Mouse (Mus musculus): ENCODE measurements around the gene Ptpn5. TPM values are rescaled to one million over a fixed set of nuclear protein-coding genes. Genes with fewer than 3 reads are reported as not detected.

The Ptpn5 gene
- polyA plus RNA-seq, 1 experiment from 2014 or later = not detected

DNA sequence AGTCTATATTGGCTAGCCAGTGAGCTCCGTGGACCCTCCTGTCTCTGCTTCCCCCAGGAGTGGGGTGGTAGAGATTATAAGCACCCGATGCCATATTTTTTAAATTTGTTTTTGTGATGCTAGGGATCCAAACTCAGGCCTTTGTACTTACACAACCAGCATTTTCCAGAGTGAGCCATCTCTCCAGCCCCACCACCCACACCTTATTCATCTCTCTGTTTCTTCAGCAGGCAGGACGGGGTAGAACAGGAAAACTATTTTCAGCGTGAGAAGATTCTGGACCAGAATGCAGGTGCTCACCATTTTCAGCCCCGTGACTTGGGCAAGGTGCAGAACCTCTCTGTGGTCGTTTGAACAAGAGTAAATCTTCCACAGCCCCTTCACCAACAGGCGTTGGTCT lies 34.2 kb downstream of the Ptpn5 start:
- Histone ChIP-seq H3K4me3 (ENCODE audit: inconsistent target) (no peak overlapping the region), H3K27ac (no peak overlapping the region), H3K36me3 (ENCODE audit: inconsistent target) (no peaks in the 10 kb centered on the region), H3K79me2 (ENCODE audit: inconsistent target) (no peaks in the 10 kb centered on the region)
- WGBS (ENCODE audit: missing documents) = 89% methylated on average over 7 of the region's 7 CpGs

DNA sequence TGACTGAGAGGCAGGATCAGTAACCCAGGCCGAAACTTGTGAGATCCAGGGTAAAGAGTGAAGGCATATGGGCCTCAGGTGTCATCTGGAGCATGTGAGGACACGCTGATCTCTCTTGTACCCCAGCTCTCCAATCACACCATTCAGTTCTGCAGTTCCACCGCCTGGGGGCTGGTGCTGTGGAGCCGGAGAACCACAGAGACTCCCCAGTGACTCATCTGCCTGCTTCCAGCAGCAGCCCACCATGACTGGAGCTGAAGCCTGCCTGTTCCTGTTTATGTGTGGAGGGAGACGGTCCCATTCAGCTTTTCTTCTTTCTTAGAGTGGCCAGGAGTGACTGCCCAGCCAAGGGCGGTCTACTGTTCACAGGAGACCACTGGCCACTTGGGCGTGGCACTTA lies 35.4 kb downstream of the Ptpn5 start:
- 74% methylated on average over 7 of the region's 7 CpGs for WGBS (ENCODE audit: missing documents)
- Histone ChIP-seq H3K79me2 (ENCODE audit: inconsistent target) (no peaks in the 10 kb centered on the region), H3K36me3 (ENCODE audit: inconsistent target) (no peaks in the 10 kb centered on the region), H3K4me3 (ENCODE audit: inconsistent target) (no peak overlapping the region), H3K27ac (no peak overlapping the region)

DNA sequence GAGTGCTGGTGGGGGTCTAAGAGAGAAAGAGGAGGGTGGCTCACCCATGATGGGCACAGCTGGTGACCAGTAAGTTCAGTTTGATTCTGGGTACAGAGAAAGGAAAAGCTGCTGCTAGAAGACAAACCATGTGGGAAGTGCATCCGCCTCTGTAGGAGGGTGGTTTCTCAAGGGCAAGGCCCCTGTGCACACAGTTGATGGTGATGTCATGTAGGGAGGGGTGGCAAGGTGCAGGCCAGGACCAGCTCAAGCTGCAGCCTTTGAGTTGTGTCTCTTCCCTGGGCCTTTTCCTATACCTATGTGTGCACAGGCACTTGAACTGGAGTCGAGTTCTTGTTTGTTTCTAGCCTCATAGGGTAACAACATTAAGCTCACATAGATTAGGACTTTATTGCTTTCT lies 38.5 kb downstream of the Ptpn5 start:
- WGBS (ENCODE audit: missing documents) = 72% methylated on average over 2 of the region's 2 CpGs
- Histone ChIP-seq H3K4me3 (ENCODE audit: inconsistent target) (no peak overlapping the region), H3K27ac (no peak overlapping the region), H3K36me3 (ENCODE audit: inconsistent target) (no peaks in the 10 kb centered on the region), H3K79me2 (ENCODE audit: inconsistent target) (no peaks in the 10 kb centered on the region)

DNA sequence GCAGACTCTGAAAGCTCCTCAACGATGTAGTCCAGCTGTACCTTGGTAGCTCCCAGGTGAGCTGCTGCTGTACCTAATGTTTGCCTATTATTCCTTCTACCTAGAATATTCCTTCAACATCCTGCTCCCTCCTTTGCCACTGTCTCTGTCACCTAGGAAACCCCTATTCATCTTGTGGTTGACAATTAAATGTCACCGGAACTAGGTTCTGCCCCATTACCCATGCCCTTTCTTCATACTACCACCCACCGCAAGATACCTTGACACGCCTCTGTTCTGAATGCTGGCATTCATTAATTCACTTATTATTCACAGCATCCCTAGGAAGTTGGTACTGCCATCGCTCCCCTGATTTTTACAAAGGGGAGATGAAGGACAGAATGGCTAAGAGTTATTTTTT lies 39.5 kb downstream of the Ptpn5 start:
- Histone ChIP-seq H3K4me3 (ENCODE audit: inconsistent target) (no peak overlapping the region), H3K27ac (no peak overlapping the region), H3K36me3 (ENCODE audit: inconsistent target) (no peaks in the 10 kb centered on the region), H3K79me2 (ENCODE audit: inconsistent target) (no peaks in the 10 kb centered on the region)
- WGBS (ENCODE audit: missing documents) = 100% methylated on average over 5 of the region's 5 CpGs

DNA sequence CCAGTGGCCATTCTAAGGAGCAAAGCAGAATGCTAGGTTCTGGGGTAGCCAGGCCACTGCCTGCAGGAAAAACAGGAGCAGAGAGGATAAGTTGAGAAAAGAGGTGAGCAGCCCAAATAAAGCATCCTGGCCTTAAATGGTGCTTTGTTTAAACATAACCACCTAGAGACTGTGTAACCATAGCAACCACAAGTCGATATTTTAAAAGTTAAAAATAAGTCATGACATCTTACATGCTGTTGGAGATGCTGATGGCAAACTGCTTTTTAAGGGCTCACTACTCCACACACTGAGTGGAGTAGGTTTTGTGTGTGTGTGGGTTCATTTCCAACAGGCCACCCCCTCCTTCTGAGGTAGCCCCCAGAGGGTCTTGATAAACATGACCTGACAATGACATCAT lies 48.4 kb downstream of the Ptpn5 start:
- no peak overlapping the region for H3K4me3 ChIP-seq (ENCODE audit: inconsistent target)
- no peaks in the 10 kb centered on the region for H3K36me3 ChIP-seq (ENCODE audit: inconsistent target)
- H3K79me2 ChIP-seq (ENCODE audit: inconsistent target) = no peaks in the 10 kb centered on the region
- no peak overlapping the region for H3K27ac ChIP-seq
- 67% methylated on average over 1 of the region's 1 CpGs for WGBS (ENCODE audit: missing documents)

DNA sequence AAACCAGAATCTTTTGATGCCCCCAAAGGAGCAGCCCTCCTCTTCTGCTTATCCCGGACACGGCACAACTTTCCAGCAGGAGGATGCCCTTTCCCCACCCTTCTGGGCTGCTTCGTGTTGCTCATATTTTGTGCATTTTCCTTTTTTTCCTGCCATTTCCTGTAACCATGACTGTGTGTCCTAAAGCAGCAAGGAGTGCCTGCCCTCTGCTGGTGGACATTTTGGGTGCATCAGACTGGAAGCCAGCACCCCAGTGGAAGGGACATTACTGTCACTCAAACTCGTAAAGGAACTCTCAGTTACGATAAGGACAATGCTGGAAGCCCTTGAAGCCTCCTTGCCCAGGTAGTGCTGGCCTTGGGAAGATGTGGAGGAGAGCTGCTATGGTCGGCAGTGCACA lies 52.2 kb downstream of the Ptpn5 start:
- H3K4me3 ChIP-seq (ENCODE audit: inconsistent target) = no peak overlapping the region
- H3K79me2 ChIP-seq (ENCODE audit: inconsistent target) = no peaks in the 10 kb centered on the region
- no peak overlapping the region for H3K27ac ChIP-seq
- 31% methylated on average over 6 of the region's 6 CpGs for WGBS (ENCODE audit: missing documents)
- H3K36me3 ChIP-seq (ENCODE audit: inconsistent target) = no peaks in the 10 kb centered on the region

DNA sequence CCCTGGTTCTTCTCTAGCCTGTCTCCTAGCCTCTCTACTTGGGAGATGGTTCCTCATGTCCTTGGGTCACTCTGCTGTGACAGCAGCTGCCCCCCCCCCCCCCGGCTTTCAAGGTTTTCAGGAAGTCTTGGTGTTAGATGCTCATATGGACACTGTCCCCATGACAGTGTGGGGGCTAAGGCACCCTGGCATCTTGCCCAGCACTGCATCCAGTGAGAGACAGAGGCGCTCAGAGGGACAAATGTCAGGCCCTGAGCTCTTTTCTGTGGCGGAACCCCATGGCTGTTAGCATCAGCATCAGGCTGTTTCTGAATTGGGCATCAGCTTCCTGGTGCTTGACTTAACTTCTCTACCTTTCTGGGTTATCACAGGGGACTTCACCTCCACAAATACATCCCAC lies 52.6 kb downstream of the Ptpn5 start:
- Histone ChIP-seq H3K27ac (no peak overlapping the region), H3K4me3 (ENCODE audit: inconsistent target) (no peak overlapping the region), H3K36me3 (ENCODE audit: inconsistent target) (no peaks in the 10 kb centered on the region), H3K79me2 (ENCODE audit: inconsistent target) (no peaks in the 10 kb centered on the region)
- WGBS (ENCODE audit: missing documents) = 64% methylated on average over 3 of the region's 3 CpGs

DNA sequence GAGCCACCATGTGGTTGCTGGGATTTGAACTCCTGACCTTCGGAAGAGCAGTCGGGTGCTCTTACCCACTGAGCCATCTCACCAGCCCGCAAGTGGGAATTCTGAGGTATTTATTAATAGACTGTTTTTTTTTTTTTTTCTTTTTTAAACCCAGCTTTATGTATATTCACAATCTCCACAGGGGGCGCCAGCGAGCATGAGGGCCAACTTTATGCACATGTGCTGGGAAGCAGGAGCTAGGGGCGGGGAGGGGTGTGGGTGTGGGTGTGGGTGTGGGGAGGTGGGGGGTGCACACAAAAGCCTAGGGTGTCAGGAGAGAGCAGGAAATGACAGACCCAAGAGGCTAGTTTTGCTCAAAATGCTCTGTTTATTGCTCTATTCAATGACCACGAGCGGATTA lies 56.0 kb downstream of the Ptpn5 start:
- H3K79me2 ChIP-seq (ENCODE audit: inconsistent target) = no peaks in the 10 kb centered on the region
- H3K4me3 ChIP-seq (ENCODE audit: inconsistent target) = no peak overlapping the region
- H3K27ac ChIP-seq = no peak overlapping the region
- WGBS (ENCODE audit: missing documents) = 86% methylated on average over 3 of the region's 8 CpGs
- no peaks in the 10 kb centered on the region for H3K36me3 ChIP-seq (ENCODE audit: inconsistent target)

DNA sequence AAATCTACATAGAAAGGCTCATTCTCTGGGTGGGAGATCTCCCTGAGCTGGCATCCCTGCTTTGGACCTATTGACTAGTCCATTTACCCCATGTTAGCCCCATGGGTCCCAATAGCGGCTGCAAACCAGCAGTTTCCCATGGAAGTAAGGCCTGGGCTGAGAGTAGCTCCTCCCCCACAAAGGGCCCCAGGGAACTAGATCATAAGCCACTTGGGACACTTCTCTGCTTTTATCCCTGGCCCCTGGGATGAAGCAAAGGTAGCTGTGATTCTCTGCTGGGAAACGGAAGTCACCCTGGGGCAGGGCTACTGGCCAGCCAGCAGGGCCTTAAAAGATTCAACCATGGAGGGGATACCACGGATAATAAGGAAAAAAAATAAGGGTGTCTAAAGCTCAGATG lies 56.8 kb downstream of the Ptpn5 start:
- 98% methylated on average over 3 of the region's 3 CpGs for WGBS (ENCODE audit: missing documents)
- no peaks in the 10 kb centered on the region for H3K79me2 ChIP-seq (ENCODE audit: inconsistent target)
- no peaks in the 10 kb centered on the region for H3K36me3 ChIP-seq (ENCODE audit: inconsistent target)
- no peak overlapping the region for H3K27ac ChIP-seq
- H3K4me3 ChIP-seq (ENCODE audit: inconsistent target) = no peak overlapping the region

DNA sequence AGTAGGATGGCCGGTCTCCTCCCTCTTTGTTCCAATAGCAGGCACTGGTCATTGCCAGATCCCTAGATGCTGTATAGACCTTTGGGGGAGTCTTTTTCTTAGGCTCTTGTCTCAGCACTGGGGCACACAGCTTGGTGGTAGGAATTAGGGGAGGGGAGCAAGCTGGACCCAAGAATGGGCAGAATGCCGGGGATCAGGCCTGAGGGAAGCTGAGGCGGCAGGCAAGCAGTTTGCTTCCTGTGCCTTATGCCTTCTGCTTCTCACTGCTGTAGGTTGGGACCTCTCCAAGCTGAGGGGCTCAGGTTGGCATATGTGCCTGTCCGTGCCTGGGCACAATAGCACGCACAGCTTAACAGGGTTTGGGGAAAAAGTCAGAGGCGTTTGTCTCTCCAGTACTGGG lies 57.3 kb downstream of the Ptpn5 start:
- Histone ChIP-seq H3K79me2 (ENCODE audit: inconsistent target) (no peaks in the 10 kb centered on the region), H3K27ac (no peak overlapping the region), H3K36me3 (ENCODE audit: inconsistent target) (no peaks in the 10 kb centered on the region), H3K4me3 (ENCODE audit: inconsistent target) (no peak overlapping the region)
- WGBS (ENCODE audit: missing documents) = 94% methylated on average over 6 of the region's 6 CpGs

DNA sequence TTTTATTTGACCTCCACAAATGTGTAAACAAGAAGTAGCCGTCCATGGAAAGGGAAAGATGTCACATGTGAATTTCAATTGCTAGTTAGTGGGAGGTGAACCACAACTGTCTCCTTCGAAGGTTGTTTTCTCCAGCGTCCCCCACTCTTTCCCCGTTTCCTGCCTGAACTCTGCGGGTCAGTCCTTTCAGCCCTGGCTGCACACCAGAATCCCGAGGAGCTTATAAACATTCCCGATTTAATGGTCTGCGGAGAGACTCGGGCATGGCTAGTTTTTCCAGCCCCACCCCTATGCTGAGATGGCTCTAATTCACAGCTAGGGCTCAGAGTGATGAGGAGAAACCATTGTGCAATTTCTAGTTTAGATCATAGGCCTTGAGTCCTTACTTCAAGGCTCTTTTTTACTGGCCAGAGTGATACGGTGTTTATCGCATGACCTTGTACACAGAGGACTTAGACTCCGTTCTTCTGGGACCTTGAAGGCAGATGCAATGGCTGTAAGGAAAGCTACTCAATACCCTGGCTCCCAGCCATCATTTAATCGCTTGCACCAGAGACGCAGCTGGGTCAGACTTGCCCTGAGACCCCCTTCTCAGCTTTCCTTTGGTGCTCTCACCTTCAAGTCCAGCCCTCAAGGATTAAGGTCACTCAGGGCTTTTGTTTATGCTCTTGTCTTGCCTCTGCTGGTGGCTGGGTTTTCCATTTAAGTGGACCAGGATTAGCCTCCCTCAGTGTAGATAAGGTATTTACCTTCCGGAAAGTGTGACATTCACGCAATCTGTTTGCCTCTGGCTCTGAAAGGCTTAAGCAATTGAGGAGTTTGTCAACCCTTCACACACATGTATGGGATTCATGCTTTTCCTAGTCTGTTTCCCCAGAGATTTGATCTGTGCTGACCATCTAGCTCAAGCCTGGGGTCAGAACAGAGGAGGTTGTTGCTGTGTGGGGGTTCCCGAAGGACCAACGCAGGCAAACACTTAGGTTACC lies 59.7 kb downstream of the Ptpn5 start:
- H3K4me3 ChIP-seq (ENCODE audit: inconsistent target) = no peak overlapping the region
- H3K27ac ChIP-seq = no peak overlapping the region
- H3K36me3 ChIP-seq (ENCODE audit: inconsistent target) = no peaks in the 10 kb centered on the region
- H3K79me2 ChIP-seq (ENCODE audit: inconsistent target) = no peaks in the 10 kb centered on the region
- WGBS (ENCODE audit: missing documents) = 93% methylated on average over 18 of the region's 18 CpGs

DNA sequence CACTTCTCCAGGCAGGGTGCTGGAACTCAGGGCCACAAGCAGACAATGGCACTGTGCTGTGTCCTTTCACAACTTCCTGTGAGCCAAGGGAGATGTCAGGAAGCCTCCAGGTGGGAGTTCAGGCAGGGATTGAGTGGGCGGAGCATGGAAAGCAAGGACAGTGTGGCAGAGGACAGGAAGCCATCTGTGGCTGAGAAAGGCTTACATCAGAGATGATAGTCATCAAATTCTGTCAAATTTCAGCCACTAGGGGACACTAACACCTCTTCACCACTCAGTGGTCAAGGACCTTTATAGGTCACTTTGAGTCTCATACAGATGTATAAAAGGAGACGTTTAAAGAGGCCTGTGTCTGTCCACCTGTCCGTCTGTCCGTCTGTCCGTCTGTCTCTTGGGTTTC lies 60.9 kb downstream of the Ptpn5 start:
- no peaks in the 10 kb centered on the region for H3K79me2 ChIP-seq (ENCODE audit: inconsistent target)
- H3K27ac ChIP-seq = no peak overlapping the region
- no peak overlapping the region for H3K4me3 ChIP-seq (ENCODE audit: inconsistent target)
- WGBS (ENCODE audit: missing documents) = 76% methylated on average over 5 of the region's 5 CpGs
- H3K36me3 ChIP-seq (ENCODE audit: inconsistent target) = no peaks in the 10 kb centered on the region

DNA sequence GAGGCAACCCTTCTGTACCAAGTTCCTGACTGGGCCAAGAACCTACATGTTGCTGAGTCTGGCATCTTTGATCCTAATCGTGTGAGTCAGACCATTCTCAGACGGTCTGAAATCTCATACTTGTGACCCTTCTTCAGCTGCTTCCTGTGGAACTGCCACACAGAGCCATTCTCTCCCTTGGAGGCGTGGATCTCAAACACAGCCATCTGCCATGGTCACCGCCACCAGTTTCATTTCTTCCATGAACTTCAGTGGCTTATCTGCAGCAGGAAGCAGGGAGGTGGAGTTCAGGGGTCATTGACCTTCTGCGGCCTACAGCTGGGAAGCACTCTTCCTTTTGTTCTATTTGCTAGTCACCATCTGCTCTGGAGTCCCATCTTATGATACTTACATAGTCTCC lies 65.6 kb downstream of the Ptpn5 start:
- Histone ChIP-seq H3K36me3 (ENCODE audit: inconsistent target) (no peaks in the 10 kb centered on the region), H3K27ac (peak overlapping the region; percentile 48), H3K4me3 (ENCODE audit: inconsistent target) (no peak overlapping the region), H3K79me2 (ENCODE audit: inconsistent target) (no peaks in the 10 kb centered on the region)
- WGBS (ENCODE audit: missing documents) = 10% methylated on average over 5 of the region's 5 CpGs

DNA sequence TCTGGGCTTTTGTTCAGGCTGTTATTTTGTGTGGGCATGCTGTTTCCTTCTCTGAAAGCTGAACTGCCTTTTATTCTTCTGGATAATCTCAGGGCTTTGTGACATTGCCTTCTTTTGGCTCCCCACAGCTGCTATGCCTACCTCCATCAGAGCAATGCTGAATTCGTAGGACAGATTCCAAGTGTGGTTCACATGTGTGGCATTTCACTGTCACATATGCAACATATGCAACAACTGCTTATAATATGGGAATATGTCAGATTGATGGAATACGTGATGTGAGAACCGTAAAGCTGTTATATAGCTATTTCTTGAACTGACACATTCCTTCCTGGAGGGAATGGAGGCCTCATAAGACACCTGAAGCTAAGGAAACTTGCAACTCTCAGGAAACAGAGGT lies 66.5 kb downstream of the Ptpn5 start:
- Histone ChIP-seq H3K4me3 (ENCODE audit: inconsistent target) (no peak overlapping the region), H3K79me2 (ENCODE audit: inconsistent target) (no peaks in the 10 kb centered on the region), H3K27ac (peak overlapping the region; percentile 48), H3K36me3 (ENCODE audit: inconsistent target) (no peaks in the 10 kb centered on the region)
- 90% methylated on average over 3 of the region's 3 CpGs for WGBS (ENCODE audit: missing documents)

DNA sequence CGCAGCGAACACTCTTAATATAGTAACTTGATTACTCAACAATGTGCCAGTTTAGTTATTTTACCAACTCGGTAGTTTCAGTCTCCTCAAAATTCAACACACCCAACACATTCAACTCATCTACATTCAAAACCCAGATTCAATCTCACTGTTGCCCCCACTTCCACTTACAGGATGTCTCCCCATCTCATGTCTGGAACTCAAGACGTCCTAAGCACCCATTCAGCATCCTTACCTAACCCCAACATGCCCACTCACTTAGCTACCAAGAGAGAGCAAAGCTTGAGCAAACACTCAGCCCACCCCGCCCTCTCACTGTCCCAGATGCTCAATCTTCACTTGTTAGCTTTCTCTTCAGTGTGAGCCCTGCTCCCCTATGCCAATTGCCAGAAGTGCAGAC lies 71.9 kb downstream of the Ptpn5 start:
- Histone ChIP-seq H3K79me2 (ENCODE audit: inconsistent target) (no peaks in the 10 kb centered on the region; the same call in 1 of the 2 replicates), H3K27ac (no peak overlapping the region), H3K4me3 (ENCODE audit: inconsistent target) (no peak overlapping the region), H3K36me3 (ENCODE audit: inconsistent target) (no peaks in the 10 kb centered on the region)
- 41% methylated on average over 5 of the region's 5 CpGs for WGBS (ENCODE audit: missing documents)

DNA sequence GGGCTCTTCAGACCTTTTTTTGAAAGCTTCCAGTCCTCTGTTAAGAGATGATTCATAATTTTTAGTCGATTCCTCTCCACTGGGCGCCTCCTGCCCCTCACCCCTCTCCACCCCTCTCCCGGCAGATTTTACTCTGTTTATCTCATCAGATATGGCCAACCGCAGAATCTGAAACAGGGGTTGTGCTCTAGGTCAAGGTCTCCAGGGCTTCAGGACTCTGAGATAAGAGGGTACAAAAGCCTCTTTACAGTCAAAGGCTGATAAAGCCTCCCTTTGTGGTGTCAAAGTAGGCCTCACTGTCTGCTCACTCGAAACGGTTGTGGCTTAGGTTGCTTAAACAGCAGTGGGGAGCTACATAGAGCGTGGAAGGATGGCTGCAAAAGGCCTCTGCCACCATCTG lies 74.1 kb downstream of the Ptpn5 start:
- Histone ChIP-seq H3K27ac (no peak overlapping the region), H3K4me3 (ENCODE audit: inconsistent target) (no peak overlapping the region), H3K79me2 (ENCODE audit: inconsistent target) (peaks cover 9% of the 10 kb centered on the region), H3K36me3 (ENCODE audit: inconsistent target) (peaks cover 2% of the 10 kb centered on the region; the same call in 1 of the 2 replicates)
- 95% methylated on average over 7 of the region's 7 CpGs for WGBS (ENCODE audit: missing documents)

Measured in macrophage (primary cell).